Mouse (Mus musculus) right cerebral cortex, postnatal 25 days (tissue): Measurements from ENCODE around the gene Pxylp1.

ENCODE experiments used
- DNase-seq: peaks from one replicate; pipeline ENCODE4 v3.0.0; 2022

The Pxylp1 gene

DNA sequence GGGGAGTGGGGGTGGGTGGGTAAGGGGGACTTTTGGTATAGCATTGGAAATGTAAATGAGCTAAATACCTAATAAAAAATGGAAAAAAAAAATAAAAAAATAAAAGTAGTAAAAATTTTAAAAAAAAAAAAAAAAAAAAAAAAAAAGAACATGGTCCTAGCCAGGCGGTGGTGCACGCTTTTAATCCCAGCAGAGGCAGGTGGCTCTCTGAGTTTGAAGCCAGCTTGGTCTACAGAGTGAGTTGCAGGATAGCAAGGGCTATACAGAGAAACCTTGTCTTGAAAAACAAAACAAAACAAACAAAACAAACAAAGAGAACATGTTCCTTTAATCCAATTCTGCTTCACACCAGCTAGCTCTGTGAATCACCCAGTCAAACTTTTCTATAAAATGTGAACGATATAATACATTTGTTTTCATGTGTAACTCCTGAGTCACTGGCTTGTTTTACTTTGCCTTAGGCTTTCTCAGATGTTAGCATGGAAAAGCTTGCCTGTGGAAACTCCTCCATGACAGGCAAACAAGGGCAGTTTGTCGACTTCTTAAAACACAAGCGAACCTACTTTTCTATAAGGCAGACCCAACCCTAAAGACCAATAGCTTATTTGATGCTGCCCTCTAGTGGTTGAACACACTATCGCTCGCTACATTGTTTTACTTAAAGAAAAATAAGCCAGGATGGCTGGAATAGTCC is 74.2 kb downstream of the Pxylp1 start:
- no peak for DNase-seq

DNA sequence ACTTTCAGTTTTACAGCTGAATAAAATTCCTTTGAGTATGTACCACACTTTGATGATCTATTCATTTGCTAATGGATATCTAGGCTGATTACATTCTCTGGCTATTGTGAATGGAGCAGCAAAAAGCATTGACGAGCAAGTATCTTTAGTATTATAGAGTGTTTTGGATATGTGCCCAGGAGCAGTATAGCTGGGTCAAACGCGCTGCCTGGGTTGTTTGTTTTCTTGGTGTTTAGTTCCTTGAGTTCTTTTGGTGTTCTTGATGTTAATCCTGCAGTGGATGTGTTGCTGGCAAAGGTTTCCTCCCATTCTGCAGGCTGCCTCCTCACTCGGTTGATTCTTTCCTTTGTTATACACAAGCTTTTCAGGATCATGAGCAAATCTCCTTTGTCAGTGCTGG is 80.5 kb downstream of the Pxylp1 start:
- no peak for DNase-seq

DNA sequence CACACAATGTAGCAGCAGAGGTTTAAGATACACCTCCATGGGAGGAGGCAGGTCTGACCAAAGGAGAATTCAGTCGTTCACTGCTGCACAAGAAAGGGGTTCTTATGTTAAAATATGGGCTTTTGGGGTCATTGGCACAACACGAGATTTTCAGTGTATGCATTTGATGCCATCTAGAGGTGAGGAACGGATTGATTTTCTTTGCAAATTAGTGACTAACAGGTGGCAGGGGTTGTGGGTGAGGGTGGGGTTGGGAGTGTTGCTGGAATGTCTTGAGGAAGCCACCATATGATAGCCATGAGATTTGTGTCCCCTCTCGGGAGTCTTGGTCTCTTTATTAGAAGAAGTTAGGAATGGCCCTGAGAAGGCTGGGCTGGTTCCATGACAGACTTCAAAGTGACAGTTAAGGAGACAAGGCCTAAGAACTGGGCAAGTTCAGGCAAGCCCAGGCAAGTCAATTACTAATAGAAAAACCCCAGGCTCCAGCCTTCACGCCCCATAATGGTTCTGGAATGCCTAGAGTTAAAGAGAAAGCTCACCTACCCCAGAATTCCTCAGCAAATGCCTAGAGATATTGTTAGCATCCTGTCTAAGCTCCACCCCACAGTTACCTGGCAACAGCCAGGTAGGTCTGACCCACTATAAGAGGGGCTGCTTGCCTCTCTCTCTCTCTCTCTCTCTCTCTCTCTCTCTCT is 92.2 kb downstream of the Pxylp1 start:
- DNase-seq: no peak

DNA sequence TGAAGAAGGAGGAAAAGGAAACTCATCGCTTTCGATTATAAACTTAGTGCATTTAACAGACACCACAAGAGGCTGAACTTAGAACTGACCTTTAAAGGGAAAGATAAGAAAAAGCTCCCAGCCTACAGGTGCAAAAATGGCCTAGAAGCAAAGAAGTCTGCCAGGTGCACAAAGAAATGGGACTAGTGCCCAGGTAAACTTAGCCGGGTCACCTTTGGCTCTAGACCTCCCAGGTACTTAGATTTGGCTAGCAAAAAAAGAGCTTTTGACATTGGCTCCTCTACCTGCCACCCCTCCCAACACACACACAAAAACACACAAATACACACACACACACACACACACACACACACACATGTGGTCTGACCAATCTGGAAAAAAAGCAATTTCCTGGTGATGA is 95.2 kb downstream of the Pxylp1 start:
- no peak for DNase-seq

DNA sequence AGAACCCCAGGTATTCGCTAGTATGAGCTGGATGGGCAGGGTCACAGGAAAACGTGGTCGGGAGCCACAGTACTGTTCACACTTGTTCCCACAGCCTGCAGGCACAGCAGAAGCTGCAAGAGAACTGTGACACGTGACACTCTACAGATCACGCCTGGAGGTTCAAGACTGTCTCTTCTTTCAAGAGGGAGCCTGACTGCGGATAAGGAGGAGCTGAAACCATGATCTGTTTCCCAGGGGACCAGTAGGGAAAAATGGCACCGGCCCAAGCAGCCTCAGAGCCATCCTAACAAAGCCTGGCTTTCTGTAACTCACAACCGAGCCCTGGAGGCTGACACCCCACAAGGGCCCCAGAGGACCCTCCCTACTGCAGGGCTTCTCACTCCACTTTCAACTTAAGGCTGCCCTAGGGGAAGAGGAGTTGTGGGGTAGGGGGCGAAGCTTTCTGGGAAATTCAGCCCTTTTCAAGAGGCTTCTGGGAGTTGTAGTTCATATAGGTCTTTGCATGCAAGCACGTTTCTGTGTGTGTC is 97.0 kb downstream of the Pxylp1 start:
- DNase-seq: peak; percentile 54

DNA sequence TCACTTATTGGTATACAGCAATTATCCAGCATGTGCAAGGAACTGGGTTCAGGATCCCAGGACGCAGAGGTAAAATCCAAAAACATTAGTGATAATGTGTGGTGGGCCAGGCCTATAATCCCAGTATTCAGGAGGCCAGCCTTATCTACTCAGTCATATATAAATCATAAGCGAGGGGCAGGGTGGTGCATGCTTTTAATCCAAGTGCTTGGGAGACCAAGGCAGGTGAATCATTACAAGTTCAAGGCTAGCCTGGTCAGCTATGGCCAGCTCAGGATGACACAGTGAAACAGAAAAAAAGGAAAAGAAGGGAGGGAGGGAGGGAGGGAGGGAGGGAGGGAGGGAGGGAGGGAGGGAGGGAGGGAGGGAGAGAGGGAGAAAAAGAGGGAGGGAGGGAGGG is 97.9 kb downstream of the Pxylp1 start:
- no peak for DNase-seq

DNA sequence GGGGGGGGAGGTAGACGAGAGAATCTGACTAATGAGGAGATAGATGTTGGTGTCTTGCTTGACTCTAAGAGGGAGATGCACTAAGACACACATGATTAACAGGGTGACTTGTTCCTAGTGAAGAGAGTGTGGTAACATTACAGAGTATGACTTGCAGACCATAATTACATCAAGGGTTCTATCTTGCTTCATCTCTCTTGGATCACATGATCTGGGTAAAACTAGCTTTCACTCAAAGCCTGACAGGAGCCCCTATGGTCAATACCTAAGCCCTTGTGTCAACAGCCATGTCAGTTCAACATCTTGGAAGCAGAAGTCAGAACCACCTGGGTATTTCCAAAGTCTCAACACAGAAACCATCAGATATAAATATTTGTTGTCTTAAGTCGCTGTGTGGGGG is 99.9 kb downstream of the Pxylp1 start:
- DNase-seq: no peak

DNA sequence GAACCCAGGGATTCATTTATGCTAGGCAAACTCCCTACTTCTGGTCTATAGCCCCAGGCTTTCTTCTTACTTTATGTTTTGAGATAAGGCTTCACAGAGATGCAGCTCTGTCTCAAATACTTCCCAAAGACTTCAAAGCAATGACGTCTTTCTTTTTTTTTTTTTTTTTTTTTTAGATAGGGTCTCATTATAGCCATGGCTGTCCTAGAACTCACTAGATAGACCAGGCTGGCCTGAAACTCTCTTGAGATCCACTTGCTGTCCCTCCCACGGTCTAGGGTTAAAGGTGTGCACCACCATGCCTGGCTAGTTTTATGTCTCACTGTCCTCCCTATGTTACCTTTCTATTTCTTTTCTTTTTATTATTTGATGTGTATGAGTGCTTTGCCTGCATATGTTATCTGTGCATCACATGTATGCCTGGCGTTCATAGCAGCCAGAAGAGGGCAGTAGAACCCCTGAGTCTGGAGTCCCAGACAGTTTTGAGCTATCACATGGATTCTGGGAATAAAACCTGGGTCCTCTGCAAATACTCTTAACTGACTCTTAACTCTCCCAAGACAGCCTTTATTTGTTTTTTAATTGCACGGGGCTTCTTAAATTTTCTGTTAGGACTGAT is 102.0 kb downstream of the Pxylp1 start:
- no peak for DNase-seq

DNA sequence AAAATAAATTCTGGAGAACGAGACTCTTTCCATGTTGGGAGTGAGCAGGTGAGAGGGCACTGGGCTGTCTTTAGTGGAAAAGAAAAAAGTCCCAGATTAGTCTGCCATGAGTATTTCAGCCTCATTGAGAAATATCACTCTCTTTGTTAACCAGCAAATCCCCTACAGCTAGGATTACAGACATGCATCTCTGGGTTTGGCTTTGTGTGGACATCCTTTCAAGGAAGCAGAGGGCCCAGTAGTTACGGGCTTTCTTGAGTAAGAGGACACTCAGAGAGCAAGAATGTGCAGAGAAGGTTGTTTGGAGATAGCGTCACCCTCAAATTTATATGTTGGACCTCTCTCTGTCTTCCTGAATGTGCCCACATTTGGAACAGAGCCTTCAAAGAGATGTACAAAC is 102.6 kb downstream of the Pxylp1 start:
- no peak for DNase-seq

DNA sequence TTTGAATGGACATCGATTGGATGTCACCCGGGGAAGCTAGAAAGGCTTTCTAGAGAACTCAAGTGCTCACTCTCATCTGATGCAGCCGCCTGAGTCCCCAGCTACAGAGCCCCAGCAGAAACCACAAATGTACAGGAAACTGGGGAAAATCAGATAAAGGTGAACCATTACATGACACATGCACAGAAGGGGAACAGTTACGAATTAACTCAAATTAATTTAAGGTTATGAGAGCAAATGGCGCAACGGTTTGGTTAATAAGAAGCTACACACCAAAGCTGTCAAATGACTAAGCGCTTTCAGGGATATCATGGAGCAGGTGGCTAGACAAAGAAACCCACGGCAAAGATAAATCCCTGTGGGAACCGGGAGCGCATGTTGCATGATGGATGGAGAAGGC is 104.7 kb downstream of the Pxylp1 start:
- no peak for DNase-seq

DNA sequence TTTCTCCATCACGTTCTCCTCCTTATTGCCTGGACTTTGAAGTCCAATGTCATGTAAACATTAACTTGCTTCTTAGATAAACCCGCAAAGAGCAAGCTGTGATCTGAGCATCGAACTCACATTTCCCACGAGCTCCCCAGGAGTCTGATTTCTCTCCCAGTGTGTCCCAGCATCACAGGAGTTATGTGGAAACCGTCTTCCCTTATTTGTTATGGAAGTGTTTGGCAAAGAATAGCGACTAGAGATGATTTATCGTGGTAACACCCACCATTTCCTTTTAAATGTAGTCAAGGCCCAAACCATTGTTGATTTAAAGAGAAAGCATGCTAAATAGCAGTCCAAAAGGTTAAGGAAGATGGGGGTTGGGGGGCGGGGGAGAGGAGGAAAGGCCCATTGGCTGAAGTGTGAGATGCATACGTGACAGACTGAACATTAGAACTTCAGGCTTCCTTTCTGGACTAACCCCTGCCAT is 106.6 kb downstream of the Pxylp1 start:
- DNase-seq: no peak

DNA sequence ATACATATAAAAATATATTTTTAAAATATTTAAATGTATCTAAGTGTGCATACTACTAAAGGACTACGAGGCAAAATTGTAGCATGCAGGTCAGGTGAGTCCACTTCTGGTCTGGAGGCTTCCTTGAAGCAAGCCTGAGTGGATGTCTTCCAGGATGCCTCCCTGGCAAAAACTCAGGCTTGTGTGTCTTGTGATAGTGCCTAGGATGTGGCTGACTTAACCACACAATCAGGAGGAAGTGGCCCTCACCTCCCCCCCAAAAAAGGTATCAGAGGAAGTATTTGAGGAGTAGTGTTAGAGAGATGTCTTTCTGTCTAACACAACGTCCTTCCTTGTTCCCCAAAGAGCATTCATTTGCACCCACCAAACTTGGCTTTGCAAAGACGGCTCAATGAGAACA is 107.3 kb downstream of the Pxylp1 start:
- no peak for DNase-seq

DNA sequence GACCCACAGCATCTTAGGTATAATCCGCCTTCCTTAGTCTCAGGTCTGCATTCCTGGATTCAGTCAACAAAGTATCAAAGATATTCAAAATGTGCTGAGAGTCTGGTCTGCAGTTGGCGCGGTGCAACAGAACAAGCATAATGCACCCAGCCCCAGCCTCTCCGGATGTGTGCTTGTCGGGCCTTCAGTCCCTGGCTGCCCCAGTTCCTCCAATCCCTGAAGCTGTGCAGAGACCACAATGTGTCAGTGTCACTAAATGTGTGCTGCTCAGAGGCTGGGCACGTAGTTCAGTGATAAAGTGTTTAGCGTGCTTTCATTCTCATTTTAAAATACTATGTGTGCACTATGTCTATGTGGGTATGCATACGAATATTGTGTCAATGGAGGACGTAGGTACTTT is 108.8 kb downstream of the Pxylp1 start:
- no peak for DNase-seq

DNA sequence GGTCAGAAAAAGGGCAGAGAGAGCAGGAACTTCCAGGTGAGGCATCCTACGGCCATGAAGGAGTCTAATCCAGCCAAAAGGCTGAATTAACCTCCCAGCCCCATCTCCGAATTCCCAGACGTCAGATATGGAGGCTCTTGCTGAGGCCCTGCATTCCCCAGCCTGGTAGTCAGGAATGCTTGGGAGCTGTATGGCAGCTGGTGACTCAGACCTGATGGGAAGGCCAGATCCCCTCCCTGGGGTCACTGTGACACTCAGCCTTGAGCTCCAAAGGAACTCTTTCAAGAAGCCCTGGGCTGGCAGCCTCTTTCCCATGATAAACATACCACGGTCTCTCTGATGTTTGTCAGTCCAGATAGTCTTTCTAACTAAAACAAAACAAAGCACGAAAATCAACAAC is 109.2 kb downstream of the Pxylp1 start:
- DNase-seq: no peak

DNA sequence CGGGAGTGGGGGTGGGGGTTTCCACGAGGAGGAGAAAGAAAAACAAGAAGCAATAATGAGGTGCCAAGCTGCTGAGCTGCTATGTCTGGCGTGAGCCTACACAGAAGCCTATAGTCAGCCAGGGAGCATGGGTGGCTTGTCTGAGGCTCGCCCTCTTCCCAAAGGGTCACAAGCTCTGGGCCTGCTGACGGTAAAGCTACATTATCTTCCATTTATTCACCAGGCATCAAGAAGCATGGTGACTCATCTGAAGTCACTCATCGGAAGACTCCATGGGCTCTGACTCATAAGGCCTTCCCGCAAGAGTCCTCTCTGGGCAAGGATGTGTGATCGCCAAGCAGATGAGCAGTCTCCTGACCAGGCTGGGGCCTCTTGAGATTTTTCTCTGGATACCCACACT is 110.4 kb downstream of the Pxylp1 start:
- DNase-seq: no peak
